Mouse (Mus musculus) CH12.LX (cell line): ENCODE data around the gene C1qc. TPM values are rescaled to one million over a fixed set of nuclear protein-coding genes. Genes with fewer than 3 reads are reported as not detected.

Experiments
- DNase-seq: peaks from one replicate; pipeline ENCODE4 v3.0.0-alpha.2; 2013; ENCODE audit errors: extremely low read depth
- H3K27ac ChIP-seq: 2 replicates; pipeline ENCODE4 v1.5.1; 2012; ENCODE audit warnings: low read depth, mild to moderate bottlenecking, control low read depth, moderate library complexity; ENCODE audit not compliant: insufficient read depth
- H3K27me3 ChIP-seq: replicated peaks from 2 replicates; pipeline ENCODE3; 2012; ENCODE audit warnings: inconsistent platforms
- H3K36me3 ChIP-seq, 2 experiments: replicated peaks in 1 of 2; 2 replicates each; pipeline versions ENCODE3 to v1.6.1; 2012; ENCODE audit warnings: inconsistent platforms in 1 of 2, low read length in 1 of 2, mild to moderate bottlenecking in 1 of 2, mixed read lengths in 1 of 2, moderate library complexity in 1 of 2; ENCODE audit not compliant: control insufficient read depth in 1 of 2, insufficient read depth in 1 of 2
- H3K4me1 ChIP-seq, 2 experiments: 2 replicates each; pipeline ENCODE4 v1.6.1; 2012; ENCODE audit warnings: inconsistent platforms in 1 of 2, moderate library complexity in 1 of 2; ENCODE audit not compliant: insufficient read depth in 2 of 2, control insufficient read depth in 1 of 2
- H3K4me2 ChIP-seq: 2 replicates; pipeline ENCODE4 v1.6.1; 2012; ENCODE audit warnings: low read depth, mild to moderate bottlenecking, control low read depth; ENCODE audit not compliant: poor library complexity, insufficient read depth, severe bottlenecking
- H3K4me3 ChIP-seq, 3 experiments: fragments of 150-350 bp in 1 of 3; sonication (generic) in 1 of 3; replicated peaks in 1 of 3; 2 replicates each; pipeline versions ENCODE3 to v1.5.1; 2011 to 2012; ENCODE audit warnings: low read depth in 2 of 3, low read length in 2 of 3, mild to moderate bottlenecking in 2 of 3, moderate library complexity in 2 of 3, control low read depth in 1 of 3, improper control_type of control experiment in 1 of 3, inconsistent platforms in 1 of 3, mixed read lengths in 1 of 3; ENCODE audit not compliant: poor library complexity in 1 of 3
- H3K79me2 ChIP-seq: replicated peaks from 2 replicates; pipeline ENCODE4 v1.6.1; 2012; ENCODE audit warnings: mild to moderate bottlenecking, moderate library complexity; ENCODE audit not compliant: control insufficient read depth, poor library complexity, insufficient read depth, severe bottlenecking; ENCODE audit errors: extremely low read depth
- H3K9ac ChIP-seq: 2 replicates; pipeline ENCODE4 v1.6.1; 2012; ENCODE audit warnings: low read depth, mild to moderate bottlenecking, control low read depth, moderate library complexity; ENCODE audit not compliant: insufficient read depth
- H3K9me3 ChIP-seq: replicated peaks from 2 replicates; pipeline ENCODE3; 2012; ENCODE audit warnings: low read length, inconsistent platforms, mixed read lengths
- BHLHE40 ChIP-seq: IDR thresholded peaks from 2 replicates; pipeline ENCODE4 v1.6.1; 2011; ENCODE audit warnings: mild to moderate bottlenecking, low read depth, low read length, improper control_type of control experiment
- CHD2 ChIP-seq: IDR thresholded peaks from 2 replicates; pipeline ENCODE4 v1.6.1; 2011; ENCODE audit warnings: low read length, improper control_type of control experiment
- CTCF ChIP-seq, 2 experiments: IDR thresholded peaks in 1 of 2; conservative IDR thresholded peaks in 1 of 2; 2 replicates each; pipeline ENCODE4 v1.5.1; 2011 to 2012; ENCODE audit warnings: low read depth in 2 of 2, low read length in 2 of 2, improper control_type of control experiment in 1 of 2, inconsistent platforms in 1 of 2, mild to moderate bottlenecking in 1 of 2, moderate library complexity in 1 of 2
- GABPA ChIP-seq: IDR thresholded peaks from 2 replicates; pipeline ENCODE4 v1.6.1; 2012; ENCODE audit warnings: low read depth, low read length, improper control_type of control experiment, inconsistent platforms; ENCODE audit not compliant: insufficient replicate concordance
- HCFC1 ChIP-seq: IDR thresholded peaks from 2 replicates; pipeline ENCODE4 v1.6.1; 2012; ENCODE audit warnings: low read depth, mild to moderate bottlenecking, inconsistent platforms, low read length, improper control_type of control experiment
- KAT2A ChIP-seq: IDR thresholded peaks from 2 replicates; pipeline ENCODE4 v1.6.1; 2012; ENCODE audit warnings: low read length, improper control_type of control experiment, inconsistent platforms; ENCODE audit not compliant: insufficient replicate concordance
- MAX ChIP-seq: IDR thresholded peaks from 2 replicates; pipeline ENCODE4 v1.6.1; 2011; ENCODE audit warnings: low read length, improper control_type of control experiment
- MAZ ChIP-seq: IDR thresholded peaks from 2 replicates; pipeline ENCODE4 v1.6.1; 2012; ENCODE audit warnings: low read depth, mild to moderate bottlenecking, inconsistent platforms, low read length, improper control_type of control experiment, moderate library complexity
- MEF2A ChIP-seq: IDR thresholded peaks from 2 replicates; pipeline ENCODE4 v1.6.1; 2014; ENCODE audit warnings: low read depth, mild to moderate bottlenecking, inconsistent platforms, low read length, improper control_type of control experiment, borderline replicate concordance
- MXI1 ChIP-seq: IDR thresholded peaks from 2 replicates; pipeline ENCODE4 v1.6.1; 2011; ENCODE audit warnings: mild to moderate bottlenecking, low read depth, low read length, improper control_type of control experiment
- NELFE ChIP-seq: IDR thresholded peaks from 2 replicates; pipeline ENCODE4 v1.6.1; 2011; ENCODE audit warnings: low read depth, low read length, improper control_type of control experiment
- POLR2A ChIP-seq: IDR thresholded peaks from 2 replicates; pipeline ENCODE4 v1.6.1; 2011; ENCODE audit warnings: low read depth, mild to moderate bottlenecking, improper control_type of control experiment, low read length
- RAD21 ChIP-seq: IDR thresholded peaks from 2 replicates; pipeline ENCODE4 v1.6.1; 2011; ENCODE audit warnings: low read depth, mild to moderate bottlenecking, low read length, improper control_type of control experiment, moderate library complexity
- SMC3 ChIP-seq: IDR thresholded peaks from 2 replicates; pipeline ENCODE4 v1.6.1; 2011; ENCODE audit warnings: low read depth, low read length, improper control_type of control experiment
- ZMIZ1 ChIP-seq: IDR thresholded peaks from 2 replicates; pipeline ENCODE4 v1.6.1; 2012; ENCODE audit warnings: low read depth, mild to moderate bottlenecking, inconsistent platforms, low read length, improper control_type of control experiment
- dilution Hi-C: fragments of 300-500 bp; cut with MboI; formaldehyde crosslinking; loops from 2 replicates; pipeline ENCODE4 v1.14.3; 2020; ENCODE audit warnings: low sequenced_read_pairs; ENCODE audit not compliant: extremely low pct_unique_long_range_greater_than_20kb, extremely low pct_ligation_motif_present
- in situ Hi-C: fragments of 300-500 bp; cut with MboI; formaldehyde crosslinking; loops from 3 replicates; pipeline ENCODE4 v1.14.3; 2019; ENCODE audit warnings: low sequenced_read_pairs, low pct_ligation_motif_present, low pct_unique_long_range_greater_than_20kb, mixed read lengths
- polyA plus RNA-seq: library from polyadenylated mRNA; unstranded; fragments of >175 nt; gene quantifications from 2 replicates; pipeline ENCODE4 v1.2.1, GENCODE M21; 2012; ENCODE audit warnings: low read depth; ENCODE audit not compliant: insufficient read length
- total RNA-seq, 2 experiments: library from RNA; depleted of rRNA; stranded (reverse); fragments of 300-350 nt in 1 of 2; fragments of >200 nt in 1 of 2; gene quantifications; 2 replicates each; pipeline ENCODE4 v1.2.3; 2012 to 2014

C1qc gene
- total and polyA plus RNA-seq, 3 experiments, result not detected

DNA sequence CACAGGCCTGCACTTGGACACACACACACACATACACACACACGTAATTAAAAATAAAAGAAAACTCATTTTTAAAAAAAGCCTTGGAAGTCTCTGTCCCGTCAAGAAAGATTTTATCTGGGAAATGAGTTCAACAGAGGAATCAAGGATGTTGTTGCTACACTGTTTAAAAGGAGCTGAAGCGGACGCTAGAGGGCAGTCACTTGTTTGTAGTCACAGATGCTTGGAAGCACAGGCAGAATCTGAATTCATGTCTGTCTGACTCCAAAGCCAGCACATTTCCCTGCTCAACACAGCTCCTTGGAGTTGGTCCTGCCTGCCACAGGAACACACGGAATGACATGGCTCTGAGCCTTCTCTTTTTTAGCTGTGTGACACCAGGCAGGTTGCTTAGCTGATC is 14.3 kb downstream of the C1qc start:
- H3K4me3 ChIP-seq, result no peak overlapping the region
- H3K4me2 ChIP-seq, result no peak overlapping the region
- peaks cover 3% of the 10 kb centered on the region for H3K9me3 ChIP-seq
- in situ Hi-C loops (loop anchor here (5.0 kb wide), 1 partner anchor 36 kb away; no protein-coding TSS in a partner anchor), dilution Hi-C loops (no loop called here)
- H3K36me3 ChIP-seq, result no peaks in the 10 kb centered on the region
- 0 out of 4 replicates have a peak, but pooled peaks cover 0 to 3% of the 10 kb centered on the region in 2 experiments for H3K4me1 ChIP-seq
- TF ChIP-seq GABPA (no peak), CTCF (conservative IDR thresholded peaks at IDR 0.05 in 1 of 2, IDR thresholded peaks at IDR 0.05 in 1 of 2; ENCODE audit: low read depth in 2 of 2, low read length in 2 of 2) (peak; percentile 6 to 66; a peak in 2 of 4 replicates), BHLHE40 (no peak), NELFE (no peak), MAX (no peak), MXI1 (no peak), POLR2A (no peak), MAZ (no peak), MEF2A (no peak), RAD21 (peak; percentile 41), ZMIZ1 (no peak), SMC3 (peak; percentile 53), KAT2A (no peak), CHD2 (no peak)
- peaks cover 84% of the 10 kb centered on the region for H3K27me3 ChIP-seq
- DNase-seq, result peak; percentile 26
- H3K9ac ChIP-seq, result no peak overlapping the region
- H3K79me2 ChIP-seq, result no peaks in the 10 kb centered on the region
- no peak overlapping the region for H3K27ac ChIP-seq

DNA sequence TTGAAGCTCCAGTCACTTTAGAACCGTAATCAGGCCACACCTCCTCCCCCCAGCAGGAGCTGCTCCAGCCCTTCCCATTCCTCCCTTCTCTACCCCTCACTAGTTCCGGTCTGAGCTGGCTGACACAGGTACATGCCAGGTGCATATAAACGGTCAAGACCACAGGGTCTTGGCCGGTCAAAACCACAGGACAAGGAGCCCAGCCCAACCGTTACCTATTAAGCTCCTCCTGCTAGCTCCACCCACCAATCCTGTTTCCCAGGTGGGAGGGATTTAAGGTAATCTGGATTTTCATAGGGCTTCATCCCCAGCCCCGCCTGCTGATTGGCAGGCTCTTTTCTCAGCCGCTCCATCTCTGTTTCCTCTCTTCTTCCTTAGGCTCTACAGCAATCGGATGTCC is 14.7 kb downstream of the C1qc start:
- no peak for DNase-seq
- H3K9me3 ChIP-seq, result peaks cover 3% of the 10 kb centered on the region
- no peak overlapping the region for H3K9ac ChIP-seq
- in situ Hi-C loops, result loop anchor here (5.0 kb wide), 1 partner anchor 36 kb away; no protein-coding TSS in a partner anchor
- no peaks in the 10 kb centered on the region for H3K79me2 ChIP-seq
- TF ChIP-seq SMC3 (no peak), POLR2A (no peak), GABPA (no peak), KAT2A (no peak), BHLHE40 (no peak), MAX (no peak), CHD2 (no peak), HCFC1 (no peak)
- TF ChIP-seq, all 38 proteins: peak for 0
- Histone ChIP-seq H3K4me2 (no peak overlapping the region), H3K27me3 (peaks cover 84% of the 10 kb centered on the region), H3K4me3 (no peak overlapping the region), H3K4me1 (0 out of 4 replicates have a peak, but pooled peaks cover 0 to 3% of the 10 kb centered on the region in 2 experiments), H3K36me3 (no peaks in the 10 kb centered on the region), H3K27ac (no peak overlapping the region)
- dilution Hi-C loops, result no loop called here
